Mouse (Mus musculus): ENCODE data around the gene Acoxl. TPM values are rescaled to one million over a fixed set of nuclear protein-coding genes. Genes with fewer than 3 reads are reported as not detected.

The Acoxl gene
- total RNA-seq, 2 experiments from 2014 or later = not detected

GRCm38 (mm10) chr2:128020039-128020907, 181.6 kb downstream of the Acoxl start:
- intact Hi-C loops (cut with DNase I) = no loop called here
- no peak for DNase-seq (ENCODE audit: low spot score in 2 of 2)

GRCm38 (mm10) chr2:128020908-128021193, 182.2 kb downstream of the Acoxl start:
- intact Hi-C loops (cut with DNase I) = no loop called here
- DNase-seq (ENCODE audit: low spot score in 2 of 2) = no peak

GRCm38 (mm10) chr2:128023855-128024254, 185.2 kb downstream of the Acoxl start:
- no peak for DNase-seq (ENCODE audit: low spot score in 2 of 2)
- intact Hi-C loops (cut with DNase I) = no loop called here

- intact Hi-C loops (cut with DNase I) = no loop called here
Measured at GRCm38 (mm10) chr2:128027696-128028095, 189.0 kb downstream of the Acoxl start.

GRCm38 (mm10) chr2:128029968-128030367, 191.3 kb downstream of the Acoxl start:
- intact Hi-C loops (cut with DNase I) = no loop called here
- no peak for DNase-seq (ENCODE audit: low spot score in 2 of 2)

More at GRCm38 (mm10) chr2:128027696-128028095, 189.0 kb downstream of the Acoxl start:
- no peak for DNase-seq (ENCODE audit: low spot score in 2 of 2)

GRCm38 (mm10) chr2:128032111-128032510, 193.4 kb downstream of the Acoxl start:
- intact Hi-C loops (cut with DNase I) = no loop called here
- no peak for DNase-seq (ENCODE audit: low spot score in 2 of 2)

GRCm38 (mm10) chr2:128033503-128033902, 194.8 kb downstream of the Acoxl start:
- intact Hi-C loops (cut with DNase I) = no loop called here
- DNase-seq (ENCODE audit: low spot score in 2 of 2) = no peak

- intact Hi-C loops (cut with DNase I) = no loop called here
- no peak for DNase-seq (ENCODE audit: low spot score in 2 of 2)
Measured at GRCm38 (mm10) chr2:128034066-128034665, 195.5 kb downstream of the Acoxl start.

GRCm38 (mm10) chr2:128038259-128038890, 199.7 kb downstream of the Acoxl start:
- DNase-seq (ENCODE audit: low spot score in 2 of 2) = peak in 1 of 2 experiments; percentile 70
- intact Hi-C loops (cut with DNase I) = no loop called here

GRCm38 (mm10) chr2:128041066-128041750, 202.5 kb downstream of the Acoxl start:
- intact Hi-C loops (cut with DNase I) = no loop called here
- peak; percentile 23 to 42 for DNase-seq (ENCODE audit: low spot score in 2 of 2)

- intact Hi-C loops (cut with DNase I) = no loop called here
- no peak for DNase-seq (ENCODE audit: low spot score in 2 of 2)
Measured at GRCm38 (mm10) chr2:128046454-128046853, 207.8 kb downstream of the Acoxl start.

GRCm38 (mm10) chr2:128054905-128055304, 216.2 kb downstream of the Acoxl start:
- no peak for DNase-seq (ENCODE audit: low spot score in 2 of 2)
- intact Hi-C loops (cut with DNase I) = no loop called here

- intact Hi-C loops (cut with DNase I) = no loop called here
Measured at GRCm38 (mm10) chr2:128057872-128058271, 219.2 kb downstream of the Acoxl start.

GRCm38 (mm10) chr2:128058627-128059026, 220.0 kb downstream of the Acoxl start:
- intact Hi-C loops (cut with DNase I) = no loop called here
- DNase-seq (ENCODE audit: low spot score in 2 of 2) = no peak

More at GRCm38 (mm10) chr2:128057872-128058271, 219.2 kb downstream of the Acoxl start:
- DNase-seq (ENCODE audit: low spot score in 2 of 2) = no peak

- intact Hi-C loops (cut with DNase I) = no loop called here
Measured at GRCm38 (mm10) chr2:128060213-128060612, 221.5 kb downstream of the Acoxl start.

GRCm38 (mm10) chr2:128060680-128061287, 222.1 kb downstream of the Acoxl start:
- DNase-seq (ENCODE audit: low spot score in 2 of 2) = no peak
- intact Hi-C loops (cut with DNase I) = no loop called here

More at GRCm38 (mm10) chr2:128060213-128060612, 221.5 kb downstream of the Acoxl start:
- DNase-seq (ENCODE audit: low spot score in 2 of 2) = no peak

- DNase-seq (ENCODE audit: low spot score in 2 of 2) = no peak
- intact Hi-C loops (cut with DNase I) = no loop called here
Measured at GRCm38 (mm10) chr2:128061491-128061890, 222.8 kb downstream of the Acoxl start.

- intact Hi-C loops (cut with DNase I) = no loop called here
- no peak for DNase-seq (ENCODE audit: low spot score in 2 of 2)
Measured at GRCm38 (mm10) chr2:128062756-128063155, 224.1 kb downstream of the Acoxl start.

GRCm38 (mm10) chr2:128065013-128065412, 226.3 kb downstream of the Acoxl start:
- DNase-seq (ENCODE audit: low spot score in 2 of 2) = peak in 1 of 2 experiments; percentile 49
- intact Hi-C loops (cut with DNase I) = no loop called here

GRCm38 (mm10) chr2:128065576-128065975, 226.9 kb downstream of the Acoxl start:
- intact Hi-C loops (cut with DNase I) = no loop called here
- DNase-seq (ENCODE audit: low spot score in 2 of 2) = no peak

Measured in left cerebral cortex, postnatal 25 days (tissue).